Mouse (Mus musculus): Measurements from ENCODE around the gene Slc25a47. TPM values are rescaled to one million over a fixed set of nuclear protein-coding genes. Genes with fewer than 3 reads are reported as not detected.

Slc25a47 gene
- polyA plus RNA-seq, 1 experiment from 2014 or later: 9.8 TPM

- DNase-seq (ENCODE audit: extremely low spot score, low spot score): no peak
- H3K9me3 ChIP-seq: no peaks in the 10 kb centered on the region
- no peaks in the 10 kb centered on the region for H3K27me3 ChIP-seq (ENCODE audit: poor library complexity, severe bottlenecking)
- H3K4me1 ChIP-seq: no peaks in the 10 kb centered on the region
- WGBS: 83% methylated on average over 1 of the region's 1 CpGs
- H3K4me3 ChIP-seq: no peak overlapping the region
- no peak overlapping the region for H3K27ac ChIP-seq
- peaks cover 98% of the 10 kb centered on the region for H3K36me3 ChIP-seq (replicated peaks)
These were observed 50.1 kb downstream of the Slc25a47 start for GRCm38 (mm10) chr12:108885906-108886305.

GRCm38 (mm10) chr12:108887077-108887476 is 51.2 kb downstream of the Slc25a47 start:
- H3K27ac ChIP-seq: no peak overlapping the region
- H3K4me3 ChIP-seq: no peak overlapping the region
- H3K36me3 ChIP-seq (replicated peaks): peaks cover 94% of the 10 kb centered on the region
- DNase-seq (ENCODE audit: extremely low spot score, low spot score): no peak
- peaks cover under 1% of the 10 kb centered on the region; the same call in 1 of the 2 replicates for H3K4me1 ChIP-seq
- 94% methylated on average over 4 of the region's 4 CpGs for WGBS
- no peaks in the 10 kb centered on the region for H3K9me3 ChIP-seq
- no peaks in the 10 kb centered on the region for H3K27me3 ChIP-seq (ENCODE audit: poor library complexity, severe bottlenecking)

- Histone ChIP-seq H3K4me1 (peaks cover 15% of the 10 kb centered on the region), H3K27ac (no peak overlapping the region), H3K9me3 (no peaks in the 10 kb centered on the region), H3K36me3 (replicated peaks) (peaks cover 78% of the 10 kb centered on the region), H3K27me3 (ENCODE audit: poor library complexity, severe bottlenecking) (no peaks in the 10 kb centered on the region), H3K4me3 (no peak overlapping the region)
- 66% methylated on average over 4 of the region's 4 CpGs for WGBS
- DNase-seq (ENCODE audit: extremely low spot score, low spot score): no peak
These were observed 52.8 kb downstream of the Slc25a47 start for GRCm38 (mm10) chr12:108888632-108889031.

- Histone ChIP-seq H3K36me3 (replicated peaks) (peaks cover 36% of the 10 kb centered on the region), H3K9me3 (no peaks in the 10 kb centered on the region), H3K27me3 (ENCODE audit: poor library complexity, severe bottlenecking) (no peaks in the 10 kb centered on the region), H3K4me3 (peak within 1 kb of the TSS; percentile 91), H3K4me1 (peaks cover 27% of the 10 kb centered on the region), H3K27ac (peak within 1 kb of the TSS; percentile 86)
- 23% methylated on average over 12 of the region's 12 CpGs for WGBS
- DNase-seq (ENCODE audit: extremely low spot score, low spot score): no peak
These were observed 57.3 kb downstream of the Slc25a47 start, which contains the start of gene Wdr25 for GRCm38 (mm10) chr12:108892989-108893714. Wdr25 (plus strand) TSS chr12:108893631.

- under 1% methylated on average over 58 of the region's 58 CpGs for WGBS
- no peaks in the 10 kb centered on the region for H3K9me3 ChIP-seq
- DNase-seq (ENCODE audit: extremely low spot score, low spot score): peak; percentile 97
- peaks cover 34% of the 10 kb centered on the region for H3K36me3 ChIP-seq (replicated peaks)
- H3K27me3 ChIP-seq (ENCODE audit: poor library complexity, severe bottlenecking): no peaks in the 10 kb centered on the region
- H3K27ac ChIP-seq: peak within 1 kb of the TSS; percentile 86
- peak within 1 kb of the TSS; percentile 91 for H3K4me3 ChIP-seq
- H3K4me1 ChIP-seq: peaks cover 27% of the 10 kb centered on the region
These were observed 58.0 kb downstream of the Slc25a47 start, which contains the start of gene Wars for GRCm38 (mm10) chr12:108893715-108894431. Wars (minus strand) TSS chr12:108894174.

- Histone ChIP-seq H3K27me3 (ENCODE audit: poor library complexity, severe bottlenecking) (no peaks in the 10 kb centered on the region), H3K9me3 (no peaks in the 10 kb centered on the region), H3K36me3 (replicated peaks) (peaks cover 33% of the 10 kb centered on the region), H3K27ac (peak overlapping the region; percentile 86), H3K4me3 (peak overlapping the region; percentile 91), H3K4me1 (peaks cover 27% of the 10 kb centered on the region)
- 3% methylated on average over 7 of the region's 7 CpGs for WGBS
- DNase-seq (ENCODE audit: extremely low spot score, low spot score): no peak
These were observed 58.6 kb downstream of the Slc25a47 start for GRCm38 (mm10) chr12:108894432-108894816.

- Histone ChIP-seq H3K4me1 (peaks cover 27% of the 10 kb centered on the region), H3K27ac (no peak overlapping the region), H3K9me3 (no peaks in the 10 kb centered on the region), H3K4me3 (no peak overlapping the region), H3K36me3 (replicated peaks) (peaks cover 17% of the 10 kb centered on the region; the same call in 1 of the 2 replicates), H3K27me3 (ENCODE audit: poor library complexity, severe bottlenecking) (no peaks in the 10 kb centered on the region)
- WGBS: 82% methylated on average over 3 of the region's 3 CpGs
- DNase-seq (ENCODE audit: extremely low spot score, low spot score): no peak
These were observed 60.2 kb downstream of the Slc25a47 start for GRCm38 (mm10) chr12:108896006-108896405.

- H3K27ac ChIP-seq: no peak overlapping the region
- no peak for DNase-seq (ENCODE audit: extremely low spot score, low spot score)
- peaks cover 11% of the 10 kb centered on the region; the same call in 1 of the 2 replicates for H3K36me3 ChIP-seq (replicated peaks)
- H3K4me3 ChIP-seq: no peak overlapping the region
- no peaks in the 10 kb centered on the region for H3K9me3 ChIP-seq
- peaks cover 17% of the 10 kb centered on the region for H3K27me3 ChIP-seq (ENCODE audit: poor library complexity, severe bottlenecking)
- H3K4me1 ChIP-seq: peaks cover 26% of the 10 kb centered on the region
- 85% methylated on average over 5 of the region's 5 CpGs for WGBS
These were observed 65.5 kb downstream of the Slc25a47 start for GRCm38 (mm10) chr12:108901346-108901745.

- DNase-seq (ENCODE audit: extremely low spot score, low spot score): peak; percentile 63
- H3K4me3 ChIP-seq: no peak overlapping the region
- peaks cover 17% of the 10 kb centered on the region for H3K27me3 ChIP-seq (ENCODE audit: poor library complexity, severe bottlenecking)
- H3K36me3 ChIP-seq (replicated peaks): peaks cover 9% of the 10 kb centered on the region; the same call in 1 of the 2 replicates
- peaks cover 26% of the 10 kb centered on the region for H3K4me1 ChIP-seq
- 22% methylated on average over 8 of the region's 8 CpGs for WGBS
- H3K27ac ChIP-seq: no peak overlapping the region
- H3K9me3 ChIP-seq: no peaks in the 10 kb centered on the region
These were observed 67.1 kb downstream of the Slc25a47 start for GRCm38 (mm10) chr12:108902940-108903339.

- Histone ChIP-seq H3K27me3 (ENCODE audit: poor library complexity, severe bottlenecking) (peaks cover 17% of the 10 kb centered on the region), H3K27ac (no peak overlapping the region)
- 83% methylated on average over 8 of the region's 8 CpGs for WGBS
These were observed 67.9 kb downstream of the Slc25a47 start for GRCm38 (mm10) chr12:108903600-108904275.

GRCm38 (mm10) chr12:108904276-108904653 is 68.4 kb downstream of the Slc25a47 start:
- H3K27me3 ChIP-seq (ENCODE audit: poor library complexity, severe bottlenecking): peaks cover 17% of the 10 kb centered on the region
- 63% methylated on average over 8 of the region's 8 CpGs for WGBS
- H3K4me3 ChIP-seq: no peak overlapping the region
- H3K4me1 ChIP-seq: peaks cover 26% of the 10 kb centered on the region
- H3K27ac ChIP-seq: no peak overlapping the region
- DNase-seq (ENCODE audit: extremely low spot score, low spot score): no peak
- H3K36me3 ChIP-seq (replicated peaks): no peaks in the 10 kb centered on the region
- H3K9me3 ChIP-seq: no peaks in the 10 kb centered on the region

More at GRCm38 (mm10) chr12:108903600-108904275, 67.9 kb downstream of the Slc25a47 start:
- H3K4me1 ChIP-seq: peaks cover 26% of the 10 kb centered on the region
- H3K9me3 ChIP-seq: no peaks in the 10 kb centered on the region
- H3K4me3 ChIP-seq: no peak overlapping the region
- 0 out of 2 replicates have a peak, but pooled peaks cover 3% of the 10 kb centered on the region for H3K36me3 ChIP-seq (replicated peaks)
- no peak for DNase-seq (ENCODE audit: extremely low spot score, low spot score)

GRCm38 (mm10) chr12:108905620-108906302 is 69.9 kb downstream of the Slc25a47 start:
- 37% methylated on average over 14 of the region's 14 CpGs for WGBS
- Histone ChIP-seq H3K4me1 (peaks cover 30% of the 10 kb centered on the region), H3K27ac (peak overlapping the region; percentile 27; the same call in 1 of the 2 replicates), H3K4me3 (no peak overlapping the region), H3K27me3 (ENCODE audit: poor library complexity, severe bottlenecking) (peaks cover 17% of the 10 kb centered on the region), H3K9me3 (no peaks in the 10 kb centered on the region), H3K36me3 (replicated peaks) (no peaks in the 10 kb centered on the region)
- DNase-seq (ENCODE audit: extremely low spot score, low spot score): no peak

Data from forebrain, embryonic 10.5 days (tissue).